Mouse (Mus musculus) neural tube, embryonic 15.5 days (tissue): ENCODE data around the gene Lamc3. TPM values are rescaled to one million over a fixed set of nuclear protein-coding genes. Genes with fewer than 3 reads are reported as not detected.
A peak's percentile ranks its signal among the peaks of the same experiment; 100 is the strongest.

Experiments
- ATAC-seq: fragments of 200-750 bp; cut with Nextera tagmentation; 2 replicates; pipeline ENCODE4 v1.8.0; 2017; ENCODE audit warnings: mild to moderate bottlenecking, moderate TSS enrichment, moderate library complexity; ENCODE audit not compliant: low FRiP score
- H3K27ac ChIP-seq: fragments of 300-500 bp; sonication (generic); replicated peaks from 2 replicates; pipeline ENCODE4 v1.5.1; 2015; ENCODE audit warnings: mild to moderate bottlenecking, inconsistent platforms
- H3K27me3 ChIP-seq: fragments of 300-500 bp; sonication (generic); replicated peaks from 2 replicates; pipeline ENCODE4 v1.6.1; 2015; ENCODE audit warnings: inconsistent platforms
- H3K36me3 ChIP-seq: fragments of 300-500 bp; sonication (generic); 2 replicates; pipeline ENCODE4 v1.6.1; 2015; ENCODE audit warnings: inconsistent platforms
- H3K4me1 ChIP-seq: fragments of 300-500 bp; sonication (generic); 2 replicates; pipeline ENCODE4 v1.6.1; 2015; ENCODE audit warnings: inconsistent platforms
- H3K4me2 ChIP-seq: fragments of 300-500 bp; sonication (generic); 2 replicates; pipeline ENCODE4 v1.6.1; 2015; ENCODE audit warnings: inconsistent platforms, mild to moderate bottlenecking, moderate library complexity
- H3K4me3 ChIP-seq: fragments of 300-500 bp; sonication (generic); replicated peaks from 2 replicates; pipeline ENCODE4 v1.5.1; 2015; ENCODE audit warnings: mild to moderate bottlenecking, inconsistent platforms
- H3K9ac ChIP-seq: fragments of 300-500 bp; sonication (generic); replicated peaks from 2 replicates; pipeline ENCODE4 v1.6.1; 2015; ENCODE audit warnings: mild to moderate bottlenecking, inconsistent platforms
- H3K9me3 ChIP-seq: fragments of 300-500 bp; sonication (generic); replicated peaks from 2 replicates; pipeline ENCODE4 v1.6.1; 2016; ENCODE audit warnings: inconsistent platforms
- WGBS: fragments of 180-500 bp; shearing (Covaris S2); methylation state at CpG from one replicate; pipeline ENCODE4 v1.1.7; 2015; ENCODE audit warnings: mixed read lengths; 5-methylcytosine and 5-hydroxymethylcytosine counted together
- polyA plus RNA-seq: library from polyadenylated mRNA; unstranded; fragments of >200 nt; fragmentation: Nextera tagmentation; extraction: Ambion mirVana; gene quantifications from 2 replicates; pipeline ENCODE4 v1.2.1, GENCODE M21; 2015

Gene Lamc3
- polyA plus RNA-seq, 1 experiment from 2014 or later: 4.1 TPM

DNA sequence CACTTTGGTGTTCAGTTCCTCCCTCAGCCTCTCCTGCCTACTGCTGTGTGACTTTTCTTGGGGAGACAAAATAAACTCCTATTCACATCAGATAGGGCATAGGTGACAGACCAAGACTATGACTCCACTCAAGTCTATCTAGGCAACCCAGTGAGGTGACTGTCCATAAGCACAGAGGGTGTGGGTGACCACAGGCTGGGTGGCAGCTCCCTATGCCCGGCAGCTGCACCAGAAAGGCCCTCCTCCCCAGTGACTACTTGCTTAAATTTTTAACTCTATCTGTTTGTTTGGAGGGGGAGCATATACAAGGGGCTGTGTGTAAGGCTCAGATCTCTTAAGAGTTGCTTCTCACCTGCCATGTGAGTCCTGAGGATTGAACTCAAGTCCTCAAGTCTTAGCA lies 24.2 kb upstream of the Lamc3 start:
- no peaks in the 10 kb centered on the region for H3K36me3 ChIP-seq
- H3K9me3 ChIP-seq: no peaks in the 10 kb centered on the region
- no peak for ATAC-seq
- 75% methylated on average over 1 of the region's 1 CpGs for WGBS
- no peak overlapping the region for H3K4me2 ChIP-seq
- H3K4me3 ChIP-seq: no peak overlapping the region
- no peak overlapping the region for H3K9ac ChIP-seq
- H3K27ac ChIP-seq: no peak overlapping the region
- no peaks in the 10 kb centered on the region for H3K27me3 ChIP-seq
- H3K4me1 ChIP-seq: peaks cover 27% of the 10 kb centered on the region

DNA sequence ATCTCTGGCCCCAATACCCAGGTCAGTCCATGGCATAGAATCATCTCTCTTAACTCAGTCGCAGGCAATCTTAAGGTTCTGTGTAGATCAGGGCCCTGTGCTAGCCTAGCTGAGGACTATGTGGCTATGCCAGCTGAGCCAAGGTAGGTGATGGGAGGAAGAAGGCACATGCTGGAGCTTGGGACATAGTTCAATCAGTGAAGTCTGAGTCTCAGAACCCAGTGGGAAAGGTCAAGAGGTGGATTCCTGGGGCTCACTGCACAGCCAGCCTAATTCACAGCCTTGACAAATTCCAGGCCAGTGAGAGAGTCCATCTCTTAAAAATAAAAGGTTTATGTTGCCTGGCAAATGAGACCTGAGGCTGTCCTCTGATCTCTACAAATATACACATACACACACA lies 23.3 kb upstream of the Lamc3 start:
- Histone ChIP-seq H3K9ac (no peak overlapping the region), H3K9me3 (no peaks in the 10 kb centered on the region), H3K36me3 (no peaks in the 10 kb centered on the region), H3K27ac (no peak overlapping the region), H3K4me2 (no peak overlapping the region), H3K4me1 (peaks cover 21% of the 10 kb centered on the region), H3K27me3 (no peaks in the 10 kb centered on the region), H3K4me3 (no peak overlapping the region)
- 84% methylated on average over 1 of the region's 1 CpGs for WGBS
- ATAC-seq: no peak

DNA sequence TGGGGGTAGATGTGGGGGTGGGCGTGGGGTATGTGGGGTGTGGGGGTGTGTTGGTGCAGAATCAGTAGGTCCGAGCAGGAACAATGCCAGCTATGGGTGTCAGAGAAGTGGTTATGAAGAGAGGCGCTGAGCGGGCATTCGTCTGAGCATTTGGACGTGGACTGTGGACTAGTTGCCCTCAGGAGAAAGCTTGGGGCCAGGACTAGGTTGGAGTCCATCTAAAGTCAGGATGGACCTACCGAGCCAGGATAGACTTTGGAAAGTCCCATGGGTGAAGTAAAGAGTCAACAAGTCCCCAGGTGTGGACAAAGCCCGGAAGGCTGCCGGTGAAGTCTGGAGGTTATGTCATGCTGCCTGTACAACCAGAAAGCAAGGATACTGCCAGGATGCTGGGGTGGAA lies 22.2 kb upstream of the Lamc3 start:
- Histone ChIP-seq H3K27me3 (no peaks in the 10 kb centered on the region), H3K36me3 (no peaks in the 10 kb centered on the region), H3K9ac (no peak overlapping the region), H3K27ac (no peak overlapping the region), H3K9me3 (no peaks in the 10 kb centered on the region), H3K4me3 (no peak overlapping the region), H3K4me1 (peaks cover 10% of the 10 kb centered on the region), H3K4me2 (no peak overlapping the region)
- 94% methylated on average over 9 of the region's 9 CpGs for WGBS
- ATAC-seq: no peak

DNA sequence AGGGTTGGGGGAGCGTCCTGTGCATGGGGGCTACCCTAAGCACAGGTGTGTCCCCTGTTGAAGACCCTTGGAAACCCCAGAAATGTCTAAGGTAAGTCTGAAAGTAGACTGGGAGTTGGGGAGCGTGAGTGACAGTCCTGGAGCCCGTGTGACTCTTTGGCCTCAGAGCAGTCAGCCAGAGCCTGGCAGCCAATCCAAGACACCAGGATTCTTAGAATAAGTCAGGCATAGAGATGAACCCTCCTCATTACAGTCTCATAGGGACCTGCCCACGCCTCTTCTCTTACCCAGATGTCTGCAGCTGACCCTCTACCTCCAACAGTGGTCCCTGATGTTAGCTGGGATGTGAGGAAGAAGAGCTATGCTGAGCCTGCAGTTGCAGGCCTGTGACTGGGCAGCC lies 21.8 kb upstream of the Lamc3 start:
- WGBS: 62% methylated on average over 4 of the region's 4 CpGs
- no peaks in the 10 kb centered on the region for H3K36me3 ChIP-seq
- 0 out of 2 replicates have a peak overlapping the region, but pooled peaks have one; percentile 2 for H3K9ac ChIP-seq
- H3K4me2 ChIP-seq: no peak overlapping the region
- no peaks in the 10 kb centered on the region for H3K9me3 ChIP-seq
- no peak for ATAC-seq
- H3K27ac ChIP-seq: no peak overlapping the region
- H3K27me3 ChIP-seq: no peaks in the 10 kb centered on the region
- H3K4me1 ChIP-seq: peaks cover 8% of the 10 kb centered on the region
- H3K4me3 ChIP-seq: no peak overlapping the region

DNA sequence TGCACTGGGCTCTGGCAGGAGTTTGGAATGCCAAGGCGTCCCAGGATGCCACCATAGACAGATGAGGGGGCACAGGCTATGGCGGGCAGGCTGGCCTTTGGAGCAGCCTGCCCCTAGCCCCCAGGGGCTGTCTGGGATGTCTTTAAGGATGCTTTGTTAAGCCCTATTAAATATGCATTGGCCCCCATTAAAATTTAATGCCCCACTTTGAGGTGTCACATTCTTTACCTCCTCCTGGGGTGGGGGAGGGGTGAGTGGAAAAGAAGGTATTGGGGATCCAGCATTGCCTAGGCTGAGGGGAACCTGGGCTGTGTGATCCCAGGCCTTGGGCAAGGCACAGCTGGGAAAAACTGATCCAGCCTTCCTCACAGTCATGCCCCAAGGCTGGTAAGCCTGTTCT lies 21.3 kb upstream of the Lamc3 start:
- H3K9ac ChIP-seq: 0 out of 2 replicates have a peak overlapping the region, but pooled peaks have one; percentile 2
- H3K9me3 ChIP-seq: no peaks in the 10 kb centered on the region
- peaks cover 8% of the 10 kb centered on the region for H3K4me1 ChIP-seq
- H3K27me3 ChIP-seq: no peaks in the 10 kb centered on the region
- no peaks in the 10 kb centered on the region for H3K36me3 ChIP-seq
- no peak for ATAC-seq
- no peak overlapping the region for H3K4me3 ChIP-seq
- no peak overlapping the region for H3K4me2 ChIP-seq
- no peak overlapping the region for H3K27ac ChIP-seq
- 17% methylated on average over 2 of the region's 2 CpGs for WGBS

DNA sequence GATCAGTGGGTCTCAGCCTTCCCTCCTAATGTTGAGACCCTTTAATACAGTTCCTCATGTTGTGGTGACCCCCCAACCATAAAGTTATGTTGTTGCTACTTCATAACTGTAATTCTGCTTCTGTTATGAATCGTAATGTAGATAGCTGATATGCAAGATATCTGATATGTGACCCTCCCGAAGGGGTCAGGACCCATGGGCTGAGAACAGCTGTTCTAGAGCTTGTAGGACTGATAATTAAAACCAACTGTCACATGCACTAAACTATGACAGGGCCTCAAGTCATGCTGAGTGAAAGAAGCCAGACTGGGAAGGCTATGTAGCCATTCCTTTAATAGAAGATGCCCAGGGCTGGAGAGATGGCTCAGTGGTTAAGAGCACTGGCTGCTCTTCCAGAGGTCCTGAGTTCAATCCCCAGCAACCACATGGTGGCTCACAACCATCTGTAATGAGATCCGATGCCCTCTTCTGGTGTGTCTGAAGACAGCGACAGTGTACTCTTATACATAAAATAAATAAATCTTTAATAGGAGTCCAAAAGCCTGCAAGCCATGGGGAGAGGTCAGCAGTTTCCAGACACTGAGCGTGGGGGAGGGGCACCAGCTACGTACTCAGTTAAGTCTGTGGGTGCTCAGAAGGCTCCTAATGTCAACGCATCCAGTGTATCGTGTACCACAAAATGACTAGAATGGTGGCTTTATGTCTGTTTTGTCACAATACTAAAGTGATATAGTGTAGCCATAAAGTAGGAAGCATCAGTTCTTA lies 19.1 kb upstream of the Lamc3 start:
- ATAC-seq: no peak
- Histone ChIP-seq H3K4me1 (peaks cover 8% of the 10 kb centered on the region), H3K27ac (no peak overlapping the region), H3K9ac (no peak overlapping the region), H3K36me3 (no peaks in the 10 kb centered on the region), H3K4me3 (no peak overlapping the region), H3K4me2 (no peak overlapping the region), H3K9me3 (no peaks in the 10 kb centered on the region), H3K27me3 (no peaks in the 10 kb centered on the region)
- whole genome bisulfite sequencing: 86% methylated on average over 8 of the region's 8 CpGs

DNA sequence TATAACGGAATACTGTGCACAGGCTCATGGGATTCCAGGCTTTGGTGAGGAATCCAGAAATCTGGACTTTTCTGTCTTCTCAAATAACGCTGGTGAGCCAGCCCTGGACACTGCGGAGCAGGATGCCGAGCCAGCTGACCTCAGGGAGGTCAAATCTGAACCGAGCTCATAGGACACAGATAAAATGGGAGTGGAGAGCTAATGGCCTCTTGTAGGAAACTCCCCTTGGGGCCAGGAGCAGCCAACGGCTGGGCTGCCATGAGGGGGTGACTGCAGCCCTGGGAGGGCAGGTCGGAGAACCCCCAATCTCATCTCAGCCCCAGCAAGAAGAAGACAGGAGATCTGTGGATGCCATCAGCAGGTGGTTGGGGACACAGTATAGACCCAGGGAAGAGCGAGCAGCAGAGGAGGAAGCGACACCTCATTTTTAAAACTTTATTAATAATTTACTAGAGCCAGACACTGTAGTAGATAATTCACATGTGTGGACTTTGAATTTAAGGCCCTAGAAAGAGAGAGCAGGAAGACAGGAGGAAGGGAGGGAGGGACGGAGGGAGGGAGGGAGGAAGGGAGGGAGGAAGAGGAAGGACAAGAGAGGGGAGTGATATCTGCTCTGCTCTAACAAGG lies 18.4 kb upstream of the Lamc3 start:
- Histone ChIP-seq H3K4me3 (no peak overlapping the region), H3K27ac (no peak overlapping the region), H3K4me2 (no peak overlapping the region), H3K36me3 (no peaks in the 10 kb centered on the region), H3K4me1 (peaks cover 8% of the 10 kb centered on the region), H3K27me3 (no peaks in the 10 kb centered on the region), H3K9me3 (no peaks in the 10 kb centered on the region), H3K9ac (no peak overlapping the region)
- WGBS: 69% methylated on average over 10 of the region's 10 CpGs
- no peak for ATAC-seq

DNA sequence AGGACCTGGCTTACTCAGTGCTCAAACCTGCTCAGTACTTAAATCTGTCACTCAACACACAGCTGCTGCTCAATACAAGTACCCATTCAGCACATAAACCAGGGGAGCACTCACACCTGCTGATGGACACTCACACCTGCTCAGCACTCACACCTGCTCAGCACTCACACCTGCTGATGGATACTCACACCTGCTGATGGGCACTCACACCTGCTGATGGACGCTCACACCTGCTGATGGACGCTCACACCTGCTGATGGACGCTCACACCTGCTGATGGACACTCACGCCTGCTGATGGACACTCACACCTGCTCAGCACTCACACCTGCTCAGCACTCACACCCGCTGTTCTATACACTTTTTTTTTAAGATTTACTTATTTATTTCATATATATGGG lies 17.4 kb upstream of the Lamc3 start:
- H3K9ac ChIP-seq: no peak overlapping the region
- no peak for ATAC-seq
- 95% methylated on average over 5 of the region's 5 CpGs for WGBS
- H3K27ac ChIP-seq: no peak overlapping the region
- H3K9me3 ChIP-seq: no peaks in the 10 kb centered on the region
- H3K4me2 ChIP-seq: no peak overlapping the region
- no peaks in the 10 kb centered on the region for H3K36me3 ChIP-seq
- no peak overlapping the region for H3K4me3 ChIP-seq
- H3K4me1 ChIP-seq: peaks cover 15% of the 10 kb centered on the region
- no peaks in the 10 kb centered on the region for H3K27me3 ChIP-seq

DNA sequence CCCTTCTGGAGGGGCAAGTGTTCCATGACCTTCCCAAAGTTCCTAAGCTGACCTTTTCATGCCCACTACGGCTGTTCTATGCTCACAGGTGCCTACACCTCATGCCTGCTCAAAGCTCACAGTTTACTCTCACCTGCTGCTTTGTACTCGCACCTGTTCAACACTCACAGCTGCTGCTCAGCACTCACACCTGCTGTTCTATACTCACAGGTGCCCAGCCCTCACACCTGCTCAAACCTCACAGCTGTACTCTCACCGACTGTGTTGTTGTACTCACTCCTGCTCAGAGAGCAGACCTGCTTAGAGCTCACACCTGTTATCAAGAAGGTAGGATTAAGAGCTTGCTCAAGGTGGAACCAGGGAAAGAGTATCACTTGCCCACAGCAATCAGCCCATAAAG lies 16.4 kb upstream of the Lamc3 start:
- no peak overlapping the region for H3K4me2 ChIP-seq
- H3K27ac ChIP-seq: no peak overlapping the region
- peaks cover 12% of the 10 kb centered on the region for H3K4me1 ChIP-seq
- 75% methylated on average over 3 of the region's 3 CpGs for WGBS
- H3K27me3 ChIP-seq: no peaks in the 10 kb centered on the region
- H3K9ac ChIP-seq: no peak overlapping the region
- ATAC-seq: no peak
- no peaks in the 10 kb centered on the region for H3K9me3 ChIP-seq
- no peak overlapping the region for H3K4me3 ChIP-seq
- no peaks in the 10 kb centered on the region for H3K36me3 ChIP-seq

DNA sequence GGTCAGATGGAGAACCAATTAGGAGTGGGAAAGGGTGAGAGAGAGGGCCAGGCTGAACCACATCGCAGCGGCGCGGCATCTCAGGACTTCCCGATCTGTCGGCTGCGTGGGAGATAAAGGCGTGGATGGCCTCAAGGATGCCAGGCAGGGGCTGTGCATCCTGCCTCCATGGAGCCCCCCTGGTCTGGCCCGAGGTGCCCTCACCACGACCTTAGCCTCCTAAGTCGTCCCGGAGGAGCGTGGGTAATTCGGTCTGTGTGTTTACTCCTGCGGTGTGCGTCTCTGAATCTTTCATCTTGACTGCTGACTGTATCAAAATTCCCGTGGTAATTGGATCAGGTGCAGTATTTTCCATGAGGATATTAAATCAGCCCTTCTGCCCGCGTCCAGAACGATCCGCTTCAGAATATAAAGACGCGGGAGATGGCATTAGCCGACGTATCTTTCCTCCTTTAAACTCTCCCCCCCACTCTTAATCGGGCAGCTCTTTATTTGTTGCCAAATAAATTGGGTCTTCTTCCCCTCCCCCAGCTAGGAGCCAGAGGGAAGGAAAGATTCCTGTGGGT lies 12.7 kb upstream of the Lamc3 start:
- no peak overlapping the region for H3K9ac ChIP-seq

DNA sequence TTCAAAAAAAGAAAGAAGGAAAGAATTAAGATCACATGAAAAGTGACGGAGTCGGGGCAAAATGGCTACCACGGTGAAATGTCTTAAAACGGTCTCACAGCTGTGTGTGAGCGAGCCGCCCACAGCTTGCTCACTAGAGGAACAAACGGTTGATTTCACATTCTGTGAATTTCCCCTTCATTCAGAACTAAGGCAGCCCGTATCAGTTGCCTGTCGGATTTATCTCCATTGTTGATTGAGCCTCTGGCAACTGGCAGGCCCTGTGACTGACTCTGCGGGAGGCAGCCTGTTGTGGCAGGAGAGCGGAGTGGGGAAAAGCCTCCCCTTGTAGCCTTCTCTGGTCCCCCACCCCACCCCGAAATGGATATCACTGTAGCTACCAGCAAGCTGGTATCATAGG lies 10.6 kb upstream of the Lamc3 start:
- H3K9me3 ChIP-seq: no peaks in the 10 kb centered on the region
- H3K27ac ChIP-seq: no peak overlapping the region
- H3K27me3 ChIP-seq: peaks cover 5% of the 10 kb centered on the region; the same call in 1 of the 2 replicates
- H3K4me3 ChIP-seq: no peak overlapping the region
- WGBS: 33% methylated on average over 12 of the region's 12 CpGs
- no peaks in the 10 kb centered on the region for H3K36me3 ChIP-seq
- ATAC-seq: no peak
- no peak overlapping the region for H3K9ac ChIP-seq
- H3K4me1 ChIP-seq: peaks cover 35% of the 10 kb centered on the region
- no peak overlapping the region for H3K4me2 ChIP-seq

More for the DNA sequence above, 12.7 kb upstream of the Lamc3 start:
- Histone ChIP-seq H3K4me1 (peaks cover 27% of the 10 kb centered on the region), H3K4me3 (no peak overlapping the region), H3K9me3 (no peaks in the 10 kb centered on the region), H3K27ac (no peak overlapping the region), H3K36me3 (no peaks in the 10 kb centered on the region), H3K4me2 (peak overlapping the region; percentile 19), H3K27me3 (no peaks in the 10 kb centered on the region; the same call in 1 of the 2 replicates)
- 42% methylated on average over 26 of the region's 26 CpGs for WGBS
- no peak for ATAC-seq

DNA sequence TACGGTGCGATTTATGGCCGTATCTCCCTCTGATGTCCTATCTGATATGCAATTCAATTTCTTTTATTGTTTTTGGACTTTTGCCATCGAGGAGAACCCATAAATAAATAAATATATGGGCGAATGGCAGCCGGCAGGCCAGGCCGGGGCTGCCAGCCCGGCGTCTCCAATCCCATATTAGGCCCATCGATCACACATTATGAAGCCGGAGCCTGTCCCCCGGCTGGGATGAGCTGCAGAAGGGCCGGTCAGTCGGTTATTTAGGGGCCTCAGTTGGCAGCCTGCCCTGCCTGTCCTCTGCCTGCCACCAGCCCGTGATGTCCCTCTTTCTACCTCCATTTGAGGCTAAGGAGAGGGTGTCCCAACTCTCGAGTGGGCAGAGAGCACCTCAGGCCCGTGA lies 8.5 kb upstream of the Lamc3 start:
- Histone ChIP-seq H3K27ac (no peak overlapping the region), H3K4me3 (no peak overlapping the region), H3K27me3 (peaks cover 20% of the 10 kb centered on the region), H3K4me2 (no peak overlapping the region), H3K9me3 (no peaks in the 10 kb centered on the region), H3K9ac (no peak overlapping the region), H3K36me3 (no peaks in the 10 kb centered on the region), H3K4me1 (peaks cover 35% of the 10 kb centered on the region)
- 32% methylated on average over 17 of the region's 17 CpGs for WGBS
- ATAC-seq: peak; percentile 55; the same call in 1 of the 2 replicates
